Mouse (Mus musculus) embryonic facial prominence, embryonic 14.5 days (tissue): ENCODE results near the gene Olfr569. TPM values are rescaled to one million over a fixed set of nuclear protein-coding genes. Genes with fewer than 3 reads are reported as not detected.

Experiments used
- ATAC-seq: fragments of 200-750 bp; cut with Nextera tagmentation; 2 replicates; pipeline ENCODE4 v1.8.0; 2017; ENCODE audit warnings: low read depth, moderate number of reproducible peaks, moderate TSS enrichment
- DNase-seq: peaks from one replicate; pipeline ENCODE4 v3.0.0-alpha.2; 2015; ENCODE audit warnings: low spot score
- H3K27ac ChIP-seq: fragments of 300-500 bp; sonication (generic); replicated peaks from 2 replicates; pipeline ENCODE4 v1.5.1; 2014; ENCODE audit warnings: low read depth, mild to moderate bottlenecking, low read length, moderate library complexity
- H3K27me3 ChIP-seq: fragments of 300-500 bp; sonication (generic); replicated peaks from 2 replicates; pipeline ENCODE4 v1.6.1; 2014; ENCODE audit warnings: low read length; ENCODE audit not compliant: control insufficient read depth, insufficient read depth
- H3K36me3 ChIP-seq: fragments of 300-500 bp; sonication (generic); 2 replicates; pipeline ENCODE4 v1.6.1; 2014; ENCODE audit warnings: low read length, mixed read lengths; ENCODE audit not compliant: control insufficient read depth, insufficient read depth
- H3K4me1 ChIP-seq: fragments of 300-500 bp; sonication (generic); 2 replicates; pipeline ENCODE4 v1.6.1; 2014; ENCODE audit warnings: antibody characterized with exemption, low read length; ENCODE audit not compliant: control insufficient read depth, insufficient read depth
- H3K4me2 ChIP-seq: fragments of 300-500 bp; sonication (generic); 2 replicates; pipeline ENCODE4 v1.6.1; 2014; ENCODE audit warnings: low read depth, mild to moderate bottlenecking, low read length, moderate library complexity, mixed read lengths
- H3K4me3 ChIP-seq: fragments of 300-500 bp; sonication (generic); 2 replicates; pipeline ENCODE4 v1.5.1; 2014; ENCODE audit warnings: low read depth, mild to moderate bottlenecking, low read length
- H3K9ac ChIP-seq: fragments of 300-500 bp; sonication (generic); 2 replicates; pipeline ENCODE4 v1.6.1; 2014; ENCODE audit warnings: low read depth, mild to moderate bottlenecking, low read length, moderate library complexity, mixed read lengths
- H3K9me3 ChIP-seq: fragments of 300-500 bp; sonication (generic); 2 replicates; pipeline ENCODE4 v1.6.1; 2016; ENCODE audit warnings: low read length; ENCODE audit not compliant: control insufficient read depth
- WGBS: fragments of 180-500 bp; shearing (Covaris S2); extraction: QIAGEN DNeasy Blood & Tissue Kit; methylation state at CpG from one replicate; pipeline ENCODE4 v1.1.7; 2014; 5-methylcytosine and 5-hydroxymethylcytosine counted together
- polyA plus RNA-seq: library from polyadenylated mRNA; unstranded; fragments of >200 nt; fragmentation: Nextera tagmentation; extraction: Ambion mirVana; gene quantifications from 2 replicates; pipeline ENCODE4 v1.2.1, GENCODE M21; 2014

Olfr569 gene
- not detected in 2 replicates for polyA plus RNA-seq

- DNase-seq (no peak), ATAC-seq (no peak)
- Histone ChIP-seq H3K4me1 (no peaks in the 10 kb centered on the region), H3K27ac (no peak within 1 kb of the TSS), H3K9me3 (no peaks in the 10 kb centered on the region), H3K9ac (no peak within 1 kb of the TSS), H3K36me3 (no peaks in the 10 kb centered on the region), H3K27me3 (no peaks in the 10 kb centered on the region), H3K4me3 (no peak within 1 kb of the TSS), H3K4me2 (no peak within 1 kb of the TSS)
- 57% methylated on average over 3 of the region's 3 CpGs for WGBS
Observed at GRCm38 (mm10) chr7:102890782-102891181, at the start of gene Olfr569. TSS of gene Olfr569 (minus strand) at chr7:102890882.

GRCm38 (mm10) chr7:102927105-102927504, 36.4 kb upstream of the Olfr569 start:
- ATAC-seq, result no peak
- H3K27me3 ChIP-seq, result no peaks in the 10 kb centered on the region
- 71% methylated on average over 3 of the region's 3 CpGs for WGBS

GRCm38 (mm10) chr7:102924109-102924508, 33.4 kb upstream of the Olfr569 start, which contains the start of gene Olfr572:
TSS of gene Olfr572 (plus strand) at chr7:102924409.
- no peak within 1 kb of the TSS for H3K4me3 ChIP-seq
- H3K9me3 ChIP-seq, result no peaks in the 10 kb centered on the region
- 47% methylated on average over 1 of the region's 1 CpGs for WGBS
- no peak for DNase-seq
- H3K9ac ChIP-seq, result no peak within 1 kb of the TSS
- H3K4me2 ChIP-seq, result no peak within 1 kb of the TSS
- no peak for ATAC-seq
- no peaks in the 10 kb centered on the region for H3K36me3 ChIP-seq
- H3K27ac ChIP-seq, result no peak within 1 kb of the TSS
- H3K4me1 ChIP-seq, result no peaks in the 10 kb centered on the region
- no peaks in the 10 kb centered on the region for H3K27me3 ChIP-seq

More at GRCm38 (mm10) chr7:102927105-102927504, 36.4 kb upstream of the Olfr569 start:
- H3K9ac ChIP-seq, result no peak overlapping the region
- H3K9me3 ChIP-seq, result no peaks in the 10 kb centered on the region
- no peak for DNase-seq
- no peak overlapping the region for H3K27ac ChIP-seq
- H3K36me3 ChIP-seq, result no peaks in the 10 kb centered on the region
- no peaks in the 10 kb centered on the region for H3K4me1 ChIP-seq
- no peak overlapping the region for H3K4me2 ChIP-seq
- H3K4me3 ChIP-seq, result no peak overlapping the region

GRCm38 (mm10) chr7:102919632-102920031, 28.9 kb upstream of the Olfr569 start:
- H3K4me1 ChIP-seq, result no peaks in the 10 kb centered on the region
- ATAC-seq (no peak), DNase-seq (peak; percentile 65)
- no peak overlapping the region for H3K4me2 ChIP-seq
- no peaks in the 10 kb centered on the region for H3K27me3 ChIP-seq
- 21% methylated on average over 1 of the region's 1 CpGs for WGBS
- no peak overlapping the region for H3K27ac ChIP-seq
- no peaks in the 10 kb centered on the region for H3K9me3 ChIP-seq
- no peak overlapping the region for H3K4me3 ChIP-seq
- no peaks in the 10 kb centered on the region for H3K36me3 ChIP-seq
- no peak overlapping the region for H3K9ac ChIP-seq

- Histone ChIP-seq H3K4me1 (no peaks in the 10 kb centered on the region), H3K27me3 (no peaks in the 10 kb centered on the region), H3K9me3 (no peaks in the 10 kb centered on the region), H3K4me2 (no peak within 1 kb of the TSS), H3K9ac (no peak within 1 kb of the TSS), H3K4me3 (no peak within 1 kb of the TSS), H3K36me3 (no peaks in the 10 kb centered on the region), H3K27ac (no peak within 1 kb of the TSS)
- ATAC-seq (no peak), DNase-seq (no peak)
- 58% methylated on average over 4 of the region's 4 CpGs for WGBS
Observed at GRCm38 (mm10) chr7:102917032-102917875, 26.6 kb upstream of the Olfr569 start, which contains the start of gene Olfr571. TSS of gene Olfr571 (minus strand) at chr7:102917536.

GRCm38 (mm10) chr7:102916405-102916804, 25.7 kb upstream of the Olfr569 start:
- no peaks in the 10 kb centered on the region for H3K36me3 ChIP-seq
- no peak overlapping the region for H3K27ac ChIP-seq
- no peak overlapping the region for H3K9ac ChIP-seq
- DNase-seq, result no peak
- no peak for ATAC-seq
- H3K4me3 ChIP-seq, result no peak overlapping the region
- H3K4me2 ChIP-seq, result no peak overlapping the region
- no peaks in the 10 kb centered on the region for H3K27me3 ChIP-seq
- no peaks in the 10 kb centered on the region for H3K9me3 ChIP-seq
- 54% methylated on average over 5 of the region's 5 CpGs for WGBS
- no peaks in the 10 kb centered on the region for H3K4me1 ChIP-seq

GRCm38 (mm10) chr7:102915261-102915660, 24.6 kb upstream of the Olfr569 start:
- H3K9ac ChIP-seq, result no peak overlapping the region
- no peak for ATAC-seq
- no peak overlapping the region for H3K27ac ChIP-seq
- H3K27me3 ChIP-seq, result no peaks in the 10 kb centered on the region
- H3K4me1 ChIP-seq, result no peaks in the 10 kb centered on the region
- no peak overlapping the region for H3K4me2 ChIP-seq
- H3K36me3 ChIP-seq, result no peaks in the 10 kb centered on the region
- DNase-seq, result no peak
- 29% methylated on average over 1 of the region's 1 CpGs for WGBS
- H3K4me3 ChIP-seq, result no peak overlapping the region
- no peaks in the 10 kb centered on the region for H3K9me3 ChIP-seq

GRCm38 (mm10) chr7:102876822-102877221, 13.9 kb downstream of the Olfr569 start, which contains the start of gene Olfr568:
TSS of gene Olfr568 (plus strand) at chr7:102877122.
- Histone ChIP-seq H3K9ac (no peak within 1 kb of the TSS), H3K4me3 (no peak within 1 kb of the TSS), H3K4me1 (no peaks in the 10 kb centered on the region), H3K9me3 (no peaks in the 10 kb centered on the region), H3K4me2 (no peak within 1 kb of the TSS), H3K36me3 (no peaks in the 10 kb centered on the region), H3K27ac (no peak within 1 kb of the TSS), H3K27me3 (no peaks in the 10 kb centered on the region)
- ATAC-seq, result no peak
- no peak for DNase-seq

- Histone ChIP-seq H3K9ac (no peak within 1 kb of the TSS), H3K4me3 (no peak within 1 kb of the TSS), H3K4me2 (no peak within 1 kb of the TSS), H3K4me1 (no peaks in the 10 kb centered on the region), H3K27me3 (no peaks in the 10 kb centered on the region), H3K36me3 (no peaks in the 10 kb centered on the region), H3K27ac (no peak within 1 kb of the TSS), H3K9me3 (no peaks in the 10 kb centered on the region)
- DNase-seq (no peak), ATAC-seq (no peak)
- WGBS, result 83% methylated on average over 1 of the region's 1 CpGs
Observed at GRCm38 (mm10) chr7:102858665-102859064, 32.0 kb downstream of the Olfr569 start, which contains the start of gene Olfr566. TSS of gene Olfr566 (minus strand) at chr7:102858765.
